Comparison of ENCODE assay signal across 26 mouse cellular contexts in genomic region chr10:96130406-96130805, GRCm38 (mm10). TPM values are rescaled to one million over a fixed set of nuclear protein-coding genes. Genes with fewer than 3 reads are reported as not detected.
DNase-seq lines count a peak whose midpoint lies in the region; ATAC-seq and TF ChIP-seq lines count a peak whose summit lies in the region.
"Had no signal": no experiment of that assay in that cellular context is flagged by ENCODE, and none has a peak within 500 bp of the region (broad histone marks: within the 10 kb centered on the region; RNA-seq: fewer than 3 reads in every experiment).

No protein-coding gene starts in this region.

- H3K4me1 ChIP-seq in heart, embryonic 10.5 days = no peaks in the 10 kb centered on the region; the same call in 1 of the 2 replicates
- H3K4me1 ChIP-seq in midbrain, embryonic 11.5 days (ENCODE audit: control insufficient read depth, insufficient read depth, low read length) = no peaks in the 10 kb centered on the region
- no peaks in the 10 kb centered on the region for H3K4me1 ChIP-seq in midbrain, postnatal 0 days (ENCODE audit: insufficient read depth, low read length)

- 76% methylated on average over 3 of the region's 3 CpGs for WGBS in heart, embryonic 10.5 days
- 87% methylated on average over 3 of the region's 3 CpGs for WGBS in midbrain, embryonic 11.5 days
- WGBS in midbrain, postnatal 0 days = 85% methylated on average over 3 of the region's 3 CpGs

- peak; percentile 51 for DNase-seq in heart, adult 11 months
- DNase-seq in heart, postnatal 10 days = no peak
- DNase-seq in heart, embryonic 10.5 days (ENCODE audit: low spot score) = peak; percentile 55
- DNase-seq in heart, adult 9 months (ENCODE audit: low spot score in 2 of 2) = no peak
- DNase-seq in midbrain, embryonic 11.5 days (ENCODE audit: low spot score, missing footprints) = peak; percentile 71
- DNase-seq in midbrain, postnatal 0 days (ENCODE audit: low spot score) = no peak
- DNase-seq: adrenal gland, adult 2 months; adrenal gland, adult 8-10 months; adrenal gland, postnatal 10 days; adrenal gland, postnatal 14 days; adrenal gland, postnatal 25 days; adrenal gland, postnatal 36 days; B cell, adult 2 months; cerebellum, adult 11 months; cerebellum, adult 11-12 months; cerebellum, adult 18-20 months had no signal

- H3K36me3 ChIP-seq in heart, embryonic 10.5 days = no peaks in the 10 kb centered on the region
- H3K36me3 ChIP-seq in midbrain, embryonic 11.5 days (ENCODE audit: control insufficient read depth, insufficient read depth, low read length) = no peaks in the 10 kb centered on the region
- H3K36me3 ChIP-seq in midbrain, postnatal 0 days (ENCODE audit: insufficient read depth, low read length) = no peaks in the 10 kb centered on the region
- H3K36me3 ChIP-seq: G1E had no signal

- H3K27me3 ChIP-seq in heart, embryonic 10.5 days (ENCODE audit: insufficient read depth, poor library complexity, severe bottlenecking) = no peaks in the 10 kb centered on the region
- no peaks in the 10 kb centered on the region for H3K27me3 ChIP-seq in midbrain, embryonic 11.5 days (ENCODE audit: control insufficient read depth, insufficient read depth, low read length)
- no peaks in the 10 kb centered on the region for H3K27me3 ChIP-seq in midbrain, postnatal 0 days (ENCODE audit: insufficient read depth, low read length)
- H3K27me3 ChIP-seq: CH12.LX, Patski had no signal

- H3K9ac ChIP-seq in midbrain, embryonic 11.5 days (ENCODE audit: low read length) = no peak overlapping the region
- H3K9ac ChIP-seq in midbrain, postnatal 0 days (replicated peaks; ENCODE audit: low read length, poor library complexity, severe bottlenecking) = no peak overlapping the region

- no peak overlapping the region for H3K4me2 ChIP-seq in midbrain, embryonic 11.5 days
- no peak overlapping the region for H3K4me2 ChIP-seq in midbrain, postnatal 0 days (ENCODE audit: low read depth, low read length, poor library complexity, severe bottlenecking)

- no peak for ATAC-seq in midbrain, embryonic 11.5 days (ENCODE audit: low FRiP score)
- ATAC-seq in midbrain, postnatal 0 days (ENCODE audit: low FRiP score) = no peak
- ATAC-seq: Patski had no signal

- no peak overlapping the region for H3K4me3 ChIP-seq in heart, embryonic 10.5 days
- no peak overlapping the region for H3K4me3 ChIP-seq in midbrain, embryonic 11.5 days (ENCODE audit: low read depth, low read length)
- H3K4me3 ChIP-seq in midbrain, postnatal 0 days (ENCODE audit: low read depth, low read length) = no peak overlapping the region

- no peak overlapping the region for H3K27ac ChIP-seq in heart, embryonic 10.5 days
- H3K27ac ChIP-seq in midbrain, embryonic 11.5 days (ENCODE audit: low read depth, low read length) = no peak overlapping the region
- no peak overlapping the region for H3K27ac ChIP-seq in midbrain, postnatal 0 days (ENCODE audit: low read depth, low read length)

- H3K9me3 ChIP-seq in heart, embryonic 10.5 days = no peaks in the 10 kb centered on the region
- H3K9me3 ChIP-seq in midbrain, embryonic 11.5 days (ENCODE audit: control insufficient read depth, low read length) = no peaks in the 10 kb centered on the region
- H3K9me3 ChIP-seq in midbrain, postnatal 0 days (ENCODE audit: low read length) = no peaks in the 10 kb centered on the region

- no peak for TF ChIP-seq CTCF in midbrain, postnatal 0 days (IDR thresholded peaks at IDR 0.05)

- intact Hi-C loops in heart, postnatal 10 days (cut with DNase I) = loop anchor here (5.0 to 10.0 kb wide), 3 partner anchors 82 to 1034 kb away; partner anchors contain the start of gene Btg1

RNA-seq across cellular contexts. Expression of gene Gm5426, which starts 6.0 kb away (rescaled TPM):
- total RNA-seq in heart, postnatal 10 days (2021) = not detected
- not detected in 2 replicates for polyA plus RNA-seq in heart, embryonic 10.5 days (2016; fragmentation: Nextera tagmentation; extraction: Ambion mirVana)
- polyA plus RNA-seq in midbrain, embryonic 11.5 days (2014; fragmentation: Nextera tagmentation; extraction: Ambion mirVana) = not detected in 2 replicates
- not detected in 2 replicates for total RNA-seq in midbrain, postnatal 0 days (2014; rRNA removed)
- not detected in 2 replicates for polyA plus RNA-seq in midbrain, postnatal 0 days (2015; fragmentation: Nextera tagmentation; extraction: Ambion mirVana)
- total RNA-seq: adrenal gland, adult 18-20 months; adrenal gland, adult 2 months; adrenal gland, adult 8-10 months; adrenal gland, postnatal 10 days; adrenal gland, postnatal 14 days; adrenal gland, postnatal 25 days; adrenal gland, postnatal 36 days; adrenal gland, postnatal 4 days; CH12.LX; ES-E14; G1E; MEL had no signal
- polyA plus RNA-seq: adrenal gland, adult 2 months; brain, embryonic 14.5 days; C2C12; CD4-positive, CD25-positive, alpha-beta regulatory T cell, adult 4 months; G1E; Patski had no signal

Comparison
In these comparisons a context has a peak if more than half of its experiments do, and no peak if none do; other contexts are left out.
1. DNase-seq: peak in heart, adult 11 months (single experiment), heart, embryonic 10.5 days (single experiment) and midbrain, embryonic 11.5 days (single experiment); none in heart, postnatal 10 days (0 of 2), heart, adult 9 months (0 of 2) and midbrain, postnatal 0 days (single experiment).